Mouse (Mus musculus) liver, postnatal 0 days (tissue): ENCODE results near the gene Ece1.

ENCODE experiments used
- CTCF ChIP-seq: sonication (generic); IDR thresholded peaks from 2 replicates; pipeline ENCODE4 v1.5.1; 2016; ENCODE audit warnings: antibody characterized with exemption, low read depth
- EP300 ChIP-seq: IDR thresholded peaks from 2 replicates; pipeline ENCODE4 v1.6.1; 2016; ENCODE audit warnings: antibody characterized with exemption, low read depth, mild to moderate bottlenecking

GRCm38 (mm10) chr4:137865221-137865641, 3.2 kb downstream of the Ece1 start:
- TF ChIP-seq CTCF (no peak), EP300 (no peak)
